Mouse (Mus musculus) gastrocnemius, postnatal 36 days (tissue): ENCODE measurements around the gene Tubg1. TPM values are rescaled to one million over a fixed set of nuclear protein-coding genes. Genes with fewer than 3 reads are reported as not detected.

Experiments used
- DNase-seq, 2 experiments: peaks; one replicate each; pipeline ENCODE4 v3.0.0; 2022
- intact Hi-C: fragments of 180-260 bp; cut with DNase I; formaldehyde crosslinking; loops from one replicate; pipeline ENCODE4 v1.15.1; 2025
- total RNA-seq, 2 experiments: library from RNA; stranded (reverse); gene quantifications; 2 replicates each; pipeline ENCODE4 v1.2.3; 2021

Gene Tubg1
- total RNA-seq, 2 experiments from 2014 or later: 23.9 TPM

DNA sequence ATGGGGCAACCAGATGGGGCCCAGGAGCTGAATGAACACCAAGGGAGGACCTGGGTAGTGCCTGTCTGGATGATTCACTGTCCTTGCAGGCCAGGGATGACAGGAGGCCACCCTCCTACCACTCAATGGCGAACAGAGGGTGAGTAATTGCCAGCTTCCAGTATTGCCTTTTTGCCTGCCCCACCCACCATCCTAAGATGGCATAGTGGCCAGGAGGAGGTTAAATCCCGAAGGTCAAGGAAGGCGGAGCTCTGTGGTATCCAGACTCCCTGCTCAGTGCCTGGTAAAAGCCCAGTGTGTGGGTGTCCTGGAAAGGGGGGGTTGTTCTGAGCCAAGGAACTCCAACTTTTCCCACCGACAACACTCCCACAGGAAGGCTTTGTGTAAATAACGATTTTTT is 42.6 kb downstream of the Tubg1 start:
- no peak for DNase-seq
- intact Hi-C loops: no loop called here

DNA sequence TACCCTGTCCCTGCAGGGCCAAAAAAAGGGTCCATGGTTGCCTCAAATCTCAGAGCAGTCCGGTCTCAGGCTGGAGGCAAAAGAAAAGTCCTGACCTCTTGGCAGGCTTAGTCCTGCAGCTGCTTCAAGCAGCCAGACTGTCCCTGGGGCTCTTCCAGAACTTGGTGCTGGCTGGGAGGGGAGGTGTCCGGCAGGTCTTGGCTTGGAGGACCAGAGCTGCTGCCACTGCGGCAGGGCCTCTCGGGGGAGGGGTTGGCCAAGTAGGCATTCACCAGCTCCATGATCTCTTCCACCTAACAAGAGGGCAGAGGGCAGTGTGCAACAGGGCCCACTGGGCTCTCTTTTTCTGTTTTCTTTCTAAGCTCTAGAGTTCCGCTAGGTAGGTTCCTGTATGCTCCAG is 43.0 kb downstream of the Tubg1 start:
- intact Hi-C loops: no loop called here
- peak; percentile 67 to 85 for DNase-seq

DNA sequence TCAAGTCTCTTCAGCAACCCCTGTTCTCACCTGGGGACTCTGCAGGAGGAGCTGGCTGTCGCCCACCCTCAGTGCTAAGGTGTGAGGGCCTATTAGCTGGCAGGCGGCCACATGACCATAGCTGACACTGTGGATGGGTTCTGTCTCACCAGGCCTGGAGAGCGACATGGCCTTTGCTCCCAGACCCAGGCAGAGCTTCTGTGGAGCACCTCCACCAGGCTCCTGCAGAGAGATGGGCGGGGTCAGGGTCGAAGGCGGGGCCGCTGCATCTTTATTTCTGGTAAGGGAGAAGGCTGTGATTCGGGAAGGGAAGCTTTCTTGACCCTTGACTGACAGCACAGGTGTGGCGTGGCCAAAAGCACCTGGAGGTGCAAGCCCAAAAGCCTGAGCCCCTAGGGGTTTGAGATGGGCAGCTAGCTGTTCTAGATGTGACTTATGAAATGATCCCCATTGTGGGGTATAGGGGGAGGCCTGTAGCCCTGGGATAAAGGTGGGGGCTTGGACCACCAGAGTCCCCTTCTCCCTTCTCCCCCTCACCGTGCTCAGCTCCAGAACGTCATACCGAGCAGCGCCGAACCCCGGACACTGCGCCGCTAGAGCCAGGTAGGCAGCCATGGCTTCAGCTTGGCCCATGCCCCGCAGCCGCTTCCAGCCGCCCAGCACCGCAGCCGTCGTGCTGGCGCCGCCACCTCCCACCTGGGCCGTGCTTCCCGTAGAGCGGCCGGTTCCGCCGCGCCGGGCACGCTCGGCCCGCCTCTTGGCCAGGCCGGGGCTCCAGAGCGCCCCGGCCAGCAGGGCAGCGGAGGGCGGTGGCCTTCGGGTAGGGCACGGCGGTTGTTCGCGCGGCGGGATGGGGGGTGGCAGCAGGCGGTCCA is 44.0 kb downstream of the Tubg1 start:
- DNase-seq: no peak
- intact Hi-C loops: no loop called here

DNA sequence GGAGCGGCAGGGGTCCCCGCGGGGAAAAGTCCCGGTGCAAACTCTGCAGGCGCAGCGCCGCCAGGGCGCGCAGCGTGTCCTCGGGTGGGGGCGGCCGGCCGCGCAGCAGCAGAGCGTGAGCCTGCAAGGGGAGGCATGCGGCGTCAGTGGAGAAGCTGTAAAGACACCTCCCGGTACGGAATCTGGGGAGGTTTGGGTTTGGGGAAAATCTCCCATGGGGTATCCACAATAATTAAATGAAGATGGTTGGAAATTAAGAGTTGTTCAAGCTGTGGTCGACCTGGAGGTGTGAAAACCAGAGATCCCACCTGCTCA is 44.6 kb downstream of the Tubg1 start:
- DNase-seq: no peak
- intact Hi-C loops: no loop called here

DNA sequence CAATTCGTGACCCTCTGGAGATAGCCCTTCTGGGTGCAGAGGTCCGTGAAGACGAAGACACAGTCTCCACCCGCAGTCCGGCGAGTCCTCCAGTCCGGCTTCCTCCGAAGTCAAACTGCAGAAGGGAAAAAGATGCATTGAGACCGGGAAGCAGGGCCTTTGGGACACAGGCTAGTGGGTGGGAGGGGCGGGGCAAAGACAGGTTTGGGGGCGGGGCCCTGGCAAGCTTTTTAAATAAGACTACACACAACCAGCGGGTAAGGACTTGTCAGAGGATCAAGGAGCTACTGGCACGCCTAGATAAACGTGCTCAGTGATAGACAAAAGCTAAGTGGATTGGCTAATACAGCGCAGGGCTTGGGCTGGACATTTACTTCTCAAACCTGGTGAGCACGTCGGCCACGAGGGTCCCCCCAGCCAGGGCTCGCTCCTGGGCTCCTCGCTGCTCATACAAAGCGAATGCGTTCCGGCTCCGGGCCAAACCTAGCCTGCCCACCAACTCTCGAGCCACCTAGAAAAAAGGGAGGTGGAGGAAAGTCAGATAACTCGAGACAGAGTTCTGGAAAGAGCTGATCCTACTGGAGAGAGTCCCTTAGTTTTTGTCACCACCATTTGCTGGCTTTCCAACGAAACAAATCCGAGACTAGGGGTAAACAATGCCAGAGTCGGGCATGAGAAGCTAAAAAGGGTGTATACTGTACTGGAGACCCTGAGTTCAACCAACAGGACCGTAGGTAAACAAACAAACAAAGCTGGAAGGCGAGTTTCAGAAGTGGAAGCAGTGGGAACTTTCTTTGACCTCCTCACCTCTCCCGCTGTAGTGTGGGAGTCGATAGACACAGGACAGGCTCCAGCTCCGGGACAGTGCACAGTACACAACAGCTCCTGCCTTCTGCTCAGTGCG is 45.2 kb downstream of the Tubg1 start:
- intact Hi-C loops: loop anchor here (5.0 kb wide), 1 partner anchor 33 kb away; no protein-coding TSS in a partner anchor
- no peak for DNase-seq

DNA sequence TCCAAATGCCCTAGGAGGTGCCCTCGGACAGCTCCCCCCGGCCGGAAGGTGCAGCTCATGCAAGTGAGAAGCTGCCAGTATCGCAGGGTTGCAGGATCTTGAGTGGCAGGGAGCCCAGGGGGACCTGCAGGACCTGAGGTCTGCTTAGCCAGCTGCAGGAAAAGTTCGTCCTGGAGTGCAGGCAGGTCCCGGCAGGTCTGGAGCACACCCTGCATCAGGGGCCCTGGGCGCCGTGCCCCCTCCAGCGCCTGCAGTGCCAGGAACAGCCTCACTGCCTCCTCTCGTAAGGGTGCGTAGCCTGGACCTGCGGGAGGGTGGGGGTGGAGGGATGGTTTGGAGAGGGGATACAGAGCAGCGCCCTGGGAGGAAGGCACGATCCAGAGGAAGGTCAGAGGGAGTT is 46.6 kb downstream of the Tubg1 start:
- intact Hi-C loops: loop anchor here (5.0 kb wide), 1 partner anchor 34 kb away; no protein-coding TSS in a partner anchor

DNA sequence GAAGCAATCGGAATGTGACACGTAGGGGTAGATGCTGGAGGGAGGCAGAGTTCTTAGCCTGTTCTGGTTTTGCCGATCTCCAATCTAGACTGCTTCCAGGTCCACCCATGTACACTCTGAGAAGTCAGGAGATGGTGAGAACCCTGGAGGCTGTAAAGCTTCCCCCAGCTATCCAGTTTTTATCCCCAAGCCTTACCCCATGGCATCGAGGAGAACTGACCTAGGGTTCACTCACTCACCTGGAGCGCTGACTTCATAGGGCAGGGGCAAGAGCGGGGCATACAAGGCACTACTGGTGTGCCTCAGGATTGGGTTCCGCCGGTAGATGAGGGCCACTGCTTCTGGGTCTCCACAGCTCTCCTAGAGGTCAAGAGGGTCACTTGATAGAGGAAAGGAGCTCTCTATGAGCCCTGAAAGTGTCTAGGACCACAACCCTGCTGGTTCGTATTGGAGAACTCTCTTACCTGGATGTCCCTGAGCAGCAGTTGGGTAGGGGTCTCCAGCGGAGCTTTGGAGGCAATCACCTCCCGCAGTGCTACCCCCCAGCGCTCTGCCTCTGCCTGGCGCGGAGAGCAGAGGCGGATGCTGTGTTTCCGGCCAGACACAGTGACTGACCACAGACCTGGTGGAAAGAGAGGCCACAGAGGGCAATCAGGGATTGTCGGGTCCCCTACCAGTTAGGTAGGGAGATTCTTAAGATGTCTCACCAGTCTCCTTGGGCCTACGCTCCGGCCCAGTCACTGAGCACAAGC is 47.6 kb downstream of the Tubg1 start:
- intact Hi-C loops: loop anchor here (5.0 kb wide), 1 partner anchor 35 kb away; no protein-coding TSS in a partner anchor
- no peak for DNase-seq

More for the DNA sequence above, 46.6 kb downstream of the Tubg1 start:
- DNase-seq: no peak

DNA sequence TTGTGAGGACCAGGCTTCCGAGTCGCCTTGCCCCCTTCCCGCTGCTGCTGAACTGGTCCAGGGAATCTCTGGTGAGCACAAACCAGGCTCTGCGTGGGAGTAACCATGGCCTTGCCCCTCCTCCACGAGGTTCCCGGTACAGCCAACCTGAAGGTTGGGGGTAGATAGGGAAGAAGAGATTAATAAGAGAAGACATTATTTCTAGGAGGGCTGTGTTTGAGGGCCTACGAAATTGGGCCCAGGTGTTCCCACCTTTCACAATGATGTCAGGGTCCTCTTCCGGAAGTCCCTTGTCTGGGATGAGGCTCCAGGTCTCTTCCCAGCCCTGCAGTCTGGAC is 48.2 kb downstream of the Tubg1 start:
- DNase-seq: no peak
- intact Hi-C loops: loop anchor here (5.0 kb wide), 1 partner anchor 36 kb away; no protein-coding TSS in a partner anchor

DNA sequence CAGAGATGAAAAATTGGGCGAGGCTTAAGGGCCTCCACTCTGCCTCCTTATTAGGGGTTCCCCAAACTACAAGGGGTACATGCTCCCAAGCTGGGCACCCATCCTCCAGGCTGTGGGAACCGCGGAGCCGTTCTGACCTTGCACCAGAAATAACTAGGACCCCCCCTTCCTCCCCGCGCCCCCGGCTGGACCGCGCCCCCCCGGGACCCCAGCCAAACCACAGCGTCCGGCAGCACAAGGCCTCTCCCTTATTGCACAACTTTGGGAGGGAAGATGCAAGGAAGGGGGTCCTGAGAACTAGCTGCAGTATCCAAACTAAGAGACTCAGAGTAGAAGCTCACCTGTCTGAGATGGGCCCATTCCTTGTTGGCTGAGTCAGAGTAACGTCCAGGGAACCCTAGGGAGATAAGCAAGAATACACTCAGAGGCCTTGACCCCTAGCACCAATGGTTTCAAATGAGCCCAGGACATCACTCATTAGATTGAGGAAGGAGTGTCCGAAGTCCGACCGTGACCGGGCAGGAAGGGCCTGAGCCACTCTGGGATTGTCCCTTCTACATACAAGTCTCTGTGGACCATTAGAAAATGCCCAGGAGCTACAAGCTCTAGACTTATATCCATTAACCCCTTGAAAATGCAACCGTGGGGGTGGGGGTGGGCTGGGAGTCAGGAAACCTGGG is 48.7 kb downstream of the Tubg1 start:
- intact Hi-C loops: loop anchor here (5.0 kb wide), 1 partner anchor 36 kb away; no protein-coding TSS in a partner anchor
- peak in 1 of 2 experiments; percentile 53 for DNase-seq

DNA sequence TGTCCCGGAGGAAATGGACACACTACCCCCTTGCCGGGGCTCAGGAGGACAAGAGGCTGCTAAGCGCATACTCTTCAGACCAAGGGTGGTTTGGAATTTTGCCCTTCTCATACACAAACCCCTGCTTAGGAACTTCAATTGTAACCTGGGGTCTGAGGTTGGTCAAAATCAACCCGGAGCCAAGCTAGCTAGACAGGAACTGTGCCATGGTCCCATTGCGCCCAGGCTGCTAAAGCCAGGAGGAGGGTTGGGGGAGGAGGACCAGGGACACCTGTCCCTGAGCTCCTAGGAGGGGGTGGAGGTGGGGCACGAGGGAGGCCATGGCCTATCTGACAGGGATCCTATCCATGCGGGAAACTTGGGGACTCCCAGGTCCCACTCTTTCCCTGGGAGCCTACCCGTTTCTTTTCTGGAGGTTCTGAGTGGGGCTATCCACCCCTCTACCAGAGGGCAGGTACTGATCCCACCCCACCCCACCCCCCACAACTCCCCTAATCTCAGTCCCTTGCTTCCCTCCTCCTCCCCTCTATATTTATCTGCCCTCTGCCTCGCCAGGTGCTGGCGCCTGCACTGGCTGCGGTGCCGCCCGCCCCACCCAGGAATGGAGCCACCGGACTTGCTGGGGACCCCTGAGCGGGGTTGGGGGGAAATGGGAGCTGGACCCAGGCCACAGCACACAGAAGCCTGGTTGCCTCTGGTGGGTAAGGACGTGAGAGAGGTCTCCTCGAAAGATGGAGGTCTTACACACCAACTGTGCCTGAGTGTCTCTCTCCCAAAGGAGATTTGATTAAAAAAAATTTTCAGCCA is 49.8 kb downstream of the Tubg1 start:
- intact Hi-C loops: loop anchor here (5.0 kb wide), 2 partner anchors 37 to 52 kb away; partner anchors contain the start of genes Retreg3 and Tubg1
- no peak for DNase-seq

DNA sequence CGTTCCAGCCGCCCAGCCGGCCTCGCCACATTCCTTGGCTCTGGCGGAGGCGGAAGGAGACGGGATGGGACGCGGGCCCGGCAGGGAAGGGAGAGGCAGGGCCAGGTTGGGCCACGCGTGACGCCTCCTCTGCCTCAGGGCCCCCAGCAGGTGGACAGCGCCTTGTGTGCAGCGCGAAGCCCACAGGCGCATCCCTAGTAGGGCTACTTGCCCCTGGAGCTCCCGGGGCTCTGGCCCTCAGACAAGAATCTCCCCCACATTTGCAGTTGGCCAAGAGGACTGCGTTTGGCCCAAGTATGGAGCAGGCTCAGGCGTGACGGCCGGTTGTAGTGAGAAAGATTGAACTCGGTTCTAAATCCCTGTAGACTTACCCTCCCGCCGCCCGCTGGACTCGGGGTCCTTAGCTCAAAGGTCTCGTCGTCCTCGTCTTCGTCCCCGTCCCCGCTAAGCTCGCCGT is 50.6 kb downstream of the Tubg1 start, which contains the start of gene Cntnap1:
Gene Cntnap1, plus strand, starts transcription at position 170 of the 457 bp plus-strand sequence.
- DNase-seq: peak; percentile 74 to 80
- intact Hi-C loops: loop anchor here (5.0 kb wide), 1 partner anchor 53 kb away; the partner anchor contains the start of genes Retreg3 and Tubg1

DNA sequence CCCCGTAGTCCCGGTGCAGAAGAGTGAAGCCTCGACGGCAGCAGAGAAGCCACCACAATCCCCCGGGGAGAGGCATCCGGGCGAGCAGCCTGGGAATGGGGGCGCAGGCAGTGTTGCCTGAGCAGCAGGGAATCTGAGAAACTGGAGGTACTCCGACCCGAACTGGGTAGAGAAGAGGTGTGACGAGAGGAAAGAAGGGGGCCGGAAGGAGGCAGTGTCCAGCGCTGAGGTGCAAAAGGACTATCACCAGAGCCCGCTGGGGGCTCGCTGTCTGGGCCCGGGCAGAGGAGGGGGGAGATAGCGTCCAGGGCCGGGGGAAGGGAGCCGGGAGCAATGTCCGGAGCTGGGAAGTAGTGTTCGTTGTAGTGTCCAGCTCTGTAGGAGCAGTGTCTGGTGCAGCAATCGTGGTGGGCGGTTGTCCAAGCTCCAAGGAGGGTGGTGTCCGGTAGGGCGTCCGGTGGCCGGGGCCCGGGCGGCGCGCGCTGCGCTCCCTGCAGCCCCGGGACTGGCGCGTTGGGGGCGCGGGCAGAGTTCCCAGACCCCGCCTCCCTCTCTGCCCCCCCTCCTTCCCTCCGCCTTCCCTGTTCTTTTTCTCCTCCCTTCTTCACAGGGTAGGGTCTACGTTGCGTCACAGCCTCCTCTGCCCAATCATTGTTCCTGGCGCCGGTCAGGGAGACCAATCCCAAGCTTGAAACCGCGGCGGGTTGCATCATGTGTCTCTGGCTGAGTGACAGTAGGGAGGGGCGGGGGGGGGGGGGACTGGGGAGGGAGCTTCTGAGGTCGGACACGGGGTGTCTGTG is 51.3 kb downstream of the Tubg1 start, which contains the start of gene Plekhh3:
Gene Plekhh3, minus strand, starts transcription at position 541 of the 800 bp plus-strand sequence.
- intact Hi-C loops: loop anchor here (5.0 kb wide), 1 partner anchor 54 kb away; the partner anchor contains the start of genes Retreg3 and Tubg1

DNA sequence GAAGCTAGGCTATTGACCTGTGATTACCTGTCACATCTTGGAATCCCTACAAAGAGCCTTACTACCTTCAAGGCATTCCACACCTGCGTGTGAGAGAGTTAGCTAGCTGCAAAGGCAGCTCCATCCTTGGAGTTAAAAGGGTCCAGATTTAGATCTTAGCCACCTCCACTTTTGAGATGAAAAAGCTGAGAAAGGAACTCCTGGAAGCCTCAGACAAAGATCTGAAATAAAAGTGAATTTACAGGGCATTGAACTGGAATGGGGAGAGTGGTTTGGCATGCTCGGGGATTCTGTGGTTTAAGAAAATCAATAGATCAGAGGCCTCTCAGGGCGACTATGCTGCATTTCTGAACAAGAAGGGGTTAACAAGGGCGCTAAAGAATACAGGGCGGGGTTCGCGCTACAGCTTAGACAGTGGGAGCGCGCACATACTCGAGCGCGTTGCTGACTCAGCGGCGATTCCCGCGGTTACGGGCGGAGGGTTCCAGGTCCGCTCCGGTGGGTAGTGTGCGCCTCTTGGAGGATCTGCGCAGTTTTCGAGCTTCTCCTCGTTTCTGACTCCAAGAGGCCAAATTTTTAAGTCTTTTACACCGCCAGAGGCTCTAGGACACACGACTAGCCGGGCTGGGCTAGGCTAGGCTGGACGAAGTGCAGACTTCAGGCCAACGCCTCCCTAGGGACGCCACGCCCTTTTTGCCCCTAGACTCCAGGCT is 52.1 kb downstream of the Tubg1 start:
- intact Hi-C loops: loop anchor here (5.0 kb wide), 1 partner anchor 55 kb away; the partner anchor contains the start of genes Retreg3 and Tubg1
- peak; percentile 48 to 65 for DNase-seq

More for the DNA sequence above, 51.3 kb downstream of the Tubg1 start, which contains the start of gene Plekhh3:
- peak; percentile 89 to 93 for DNase-seq

DNA sequence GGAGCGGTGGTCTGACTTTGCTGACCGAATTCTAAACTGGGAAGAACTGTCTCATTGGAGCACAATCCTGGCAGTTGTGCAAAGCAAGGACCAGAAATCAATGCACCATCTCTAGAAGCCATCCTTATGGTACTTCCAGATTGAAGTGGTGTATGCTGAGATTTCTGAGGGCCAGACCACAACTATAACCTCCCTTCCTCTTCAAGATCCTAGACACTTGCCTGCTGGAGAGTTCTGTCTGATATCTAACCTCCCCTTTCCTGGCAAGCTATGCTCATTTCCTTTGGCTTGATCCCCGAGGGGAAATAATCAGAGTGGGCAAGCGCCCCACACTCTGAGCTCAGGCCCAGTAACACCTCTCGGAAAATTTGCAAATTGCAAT is 52.7 kb downstream of the Tubg1 start:
- DNase-seq: no peak
- intact Hi-C loops: loop anchor here (5.0 kb wide), 1 partner anchor 55 kb away; the partner anchor contains the start of genes Retreg3 and Tubg1

DNA sequence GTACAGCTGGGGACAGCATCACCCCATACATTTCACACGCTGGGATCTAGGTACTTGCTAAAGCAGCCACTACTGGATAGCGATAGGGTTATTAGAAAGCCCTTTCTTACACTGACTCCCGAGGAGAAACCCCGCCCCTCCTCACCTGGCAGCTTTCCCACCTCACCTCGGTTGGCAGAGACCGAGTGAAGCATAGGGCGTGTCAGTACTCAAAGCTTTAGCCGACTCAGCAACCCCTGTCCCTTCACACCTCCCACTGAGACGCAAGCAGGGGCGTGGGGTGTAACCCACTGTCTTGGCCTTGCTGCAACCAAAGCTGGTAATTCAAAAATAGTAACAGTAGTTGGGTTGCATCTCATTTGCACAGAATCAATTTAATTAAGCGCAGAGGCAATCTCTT is 53.4 kb downstream of the Tubg1 start:
- intact Hi-C loops: loop anchor here (5.0 kb wide), 1 partner anchor 56 kb away; the partner anchor contains the start of genes Retreg3 and Tubg1
- no peak for DNase-seq

DNA sequence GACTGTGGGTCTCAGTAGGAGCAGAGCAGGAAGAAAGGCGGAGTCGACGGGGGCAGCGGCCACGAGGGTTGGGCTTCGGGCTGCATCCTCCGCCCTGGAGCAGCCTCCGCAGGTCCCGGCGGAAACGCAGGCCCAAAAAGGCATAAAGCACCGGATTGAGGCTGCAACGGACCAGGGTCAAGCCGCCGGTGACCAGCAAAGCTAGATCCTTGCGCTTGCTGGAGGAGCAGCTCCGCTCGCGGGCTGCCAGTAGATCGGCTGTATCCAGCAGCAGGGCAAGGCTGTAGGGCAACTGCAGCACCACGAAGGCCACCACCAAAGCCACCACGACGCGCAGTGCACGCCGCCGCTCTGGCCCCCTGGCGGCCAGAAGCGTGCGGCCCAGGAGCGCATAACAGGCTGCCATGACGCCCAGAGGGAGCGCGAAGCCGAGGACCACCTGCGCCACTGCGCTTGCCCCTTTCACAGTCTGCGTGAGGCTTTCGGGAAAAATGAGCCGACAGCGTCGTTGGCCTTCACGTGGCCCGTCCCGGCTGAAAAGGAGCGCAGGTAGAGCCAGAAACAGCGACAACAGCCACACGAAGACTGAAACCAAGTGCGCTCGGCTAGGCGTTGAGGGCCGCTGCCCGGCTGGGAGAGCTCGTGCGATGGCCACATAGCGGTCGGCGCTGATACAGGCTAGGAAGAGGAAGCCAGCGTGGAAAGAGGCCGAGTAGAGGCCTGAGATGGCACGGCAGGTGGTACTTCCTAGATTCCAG is 54.1 kb downstream of the Tubg1 start:
- intact Hi-C loops: loop anchor here (5.0 kb wide), 1 partner anchor 57 kb away; the partner anchor contains the start of genes Retreg3 and Tubg1

More for the DNA sequence above, 54.1 kb downstream of the Tubg1 start:
- DNase-seq: peak; percentile 78 to 81
